Mouse (Mus musculus): ENCODE measurements at regions not wholly inside any gene's neighbourhood (a gene's known extent, or its start where the extent isn't known, plus 50 kb on each side); places are given as distances from the start of the nearest gene placed in this dataset.
"Not testable (repeated sequence)": the region's sequence is repeated elsewhere in the genome, so short reads cannot be mapped to it uniquely, and the experiment has no call there.

DNA sequence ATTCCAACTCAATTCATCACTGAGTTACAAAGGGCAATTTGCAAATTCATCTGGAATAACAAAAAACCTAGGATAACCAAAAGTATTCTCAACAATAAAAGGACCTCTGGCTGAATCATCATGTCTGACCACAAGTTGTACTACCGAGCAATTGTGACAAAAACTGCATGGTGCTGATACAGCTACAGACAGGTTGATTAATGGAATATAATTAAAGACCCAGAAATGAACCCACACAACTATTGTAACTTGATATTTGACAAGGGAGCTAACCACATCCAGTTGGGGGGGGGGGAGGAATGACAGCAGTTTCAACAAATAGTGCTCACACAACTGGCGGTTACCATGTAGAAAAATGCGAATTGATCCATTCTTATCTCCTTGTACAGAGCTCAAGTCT, 864.7 kb upstream of the Gm8797 start:
- Histone ChIP-seq H3K9ac (ENCODE audit: low read length) (no peak overlapping the region), H3K36me3 (ENCODE audit: control insufficient read depth, insufficient read depth, low read length) (no peaks in the 10 kb centered on the region), H3K27ac (ENCODE audit: low read depth) (no peak overlapping the region), H3K27me3 (replicated peaks; ENCODE audit: control insufficient read depth, insufficient read depth, low read length) (no peaks in the 10 kb centered on the region), H3K4me3 (ENCODE audit: low read depth, low read length) (no peak overlapping the region), H3K4me1 (replicated peaks; ENCODE audit: control insufficient read depth, insufficient read depth, low read length) (no peaks in the 10 kb centered on the region), H3K4me2 (ENCODE audit: low read length) (no peak overlapping the region), H3K9me3 (ENCODE audit: control insufficient read depth, low read length) (no peaks in the 10 kb centered on the region)
- ATAC-seq (replicated peaks; ENCODE audit: low FRiP score, low TSS enrichment, low read depth) (no peak), DNase-seq (ENCODE audit: low spot score) (no peak)
- 95% methylated on average over 3 of the region's 3 CpGs for WGBS

DNA sequence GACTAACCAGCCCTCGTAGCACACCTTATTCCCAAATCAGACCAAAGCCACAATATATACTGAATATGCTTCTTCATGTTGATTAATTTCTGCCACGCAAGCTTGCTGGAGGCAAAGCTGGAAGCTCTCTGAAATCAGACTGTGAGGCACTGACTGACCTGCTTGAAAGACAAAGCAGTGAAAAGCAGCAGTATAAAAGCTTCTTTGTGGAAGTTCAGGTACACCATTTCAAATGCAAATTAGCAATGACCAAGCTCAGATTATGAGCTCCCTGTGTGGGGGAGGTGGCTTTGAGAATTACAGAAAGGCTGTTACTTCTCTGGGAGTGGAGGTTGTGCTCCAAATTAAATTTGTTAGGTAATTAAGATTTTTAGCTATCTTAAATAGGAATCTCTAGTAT, 857.5 kb upstream of the Gm8797 start:
- Histone ChIP-seq H3K9me3 (ENCODE audit: control insufficient read depth, low read length) (no peaks in the 10 kb centered on the region), H3K4me2 (ENCODE audit: low read length) (no peak overlapping the region), H3K27me3 (replicated peaks; ENCODE audit: control insufficient read depth, insufficient read depth, low read length) (no peaks in the 10 kb centered on the region), H3K27ac (ENCODE audit: low read depth) (no peak overlapping the region), H3K4me3 (ENCODE audit: low read depth, low read length) (no peak overlapping the region), H3K36me3 (ENCODE audit: control insufficient read depth, insufficient read depth, low read length) (no peaks in the 10 kb centered on the region), H3K9ac (ENCODE audit: low read length) (no peak overlapping the region), H3K4me1 (replicated peaks; ENCODE audit: control insufficient read depth, insufficient read depth, low read length) (no peaks in the 10 kb centered on the region)
- 89% methylated on average over 2 of the region's 2 CpGs for WGBS
- DNase-seq (ENCODE audit: low spot score) = no peak
- ATAC-seq (replicated peaks; ENCODE audit: low FRiP score, low TSS enrichment, low read depth) = no peak

DNA sequence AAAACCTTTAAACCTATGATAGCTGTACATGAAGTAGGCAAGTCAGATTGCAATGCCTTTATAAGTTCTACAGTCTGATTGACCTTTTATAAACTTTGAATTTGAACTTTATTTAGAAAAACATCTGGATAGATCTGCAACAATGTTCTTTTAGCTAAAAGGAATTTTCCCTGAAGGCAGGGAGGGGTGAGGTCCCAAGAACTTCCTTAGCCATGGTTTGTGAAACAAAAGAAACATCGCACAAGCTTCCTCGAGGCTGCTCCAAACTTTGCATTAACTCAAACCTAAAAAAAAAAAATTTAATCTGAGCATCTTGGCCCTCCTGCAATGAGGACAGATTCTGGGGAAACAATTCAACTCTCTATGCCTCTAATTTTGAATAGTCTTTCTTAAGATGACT, 854.8 kb upstream of the Gm8797 start:
- Histone ChIP-seq H3K4me2 (ENCODE audit: low read length) (no peak overlapping the region), H3K36me3 (ENCODE audit: control insufficient read depth, insufficient read depth, low read length) (no peaks in the 10 kb centered on the region), H3K27me3 (replicated peaks; ENCODE audit: control insufficient read depth, insufficient read depth, low read length) (no peaks in the 10 kb centered on the region), H3K27ac (ENCODE audit: low read depth) (no peak overlapping the region), H3K4me1 (replicated peaks; ENCODE audit: control insufficient read depth, insufficient read depth, low read length) (no peaks in the 10 kb centered on the region), H3K4me3 (ENCODE audit: low read depth, low read length) (no peak overlapping the region), H3K9ac (ENCODE audit: low read length) (no peak overlapping the region), H3K9me3 (ENCODE audit: control insufficient read depth, low read length) (no peaks in the 10 kb centered on the region)
- 71% methylated on average over 2 of the region's 2 CpGs for WGBS
- ATAC-seq (replicated peaks; ENCODE audit: low FRiP score, low TSS enrichment, low read depth) (no peak), DNase-seq (ENCODE audit: low spot score) (no peak)

DNA sequence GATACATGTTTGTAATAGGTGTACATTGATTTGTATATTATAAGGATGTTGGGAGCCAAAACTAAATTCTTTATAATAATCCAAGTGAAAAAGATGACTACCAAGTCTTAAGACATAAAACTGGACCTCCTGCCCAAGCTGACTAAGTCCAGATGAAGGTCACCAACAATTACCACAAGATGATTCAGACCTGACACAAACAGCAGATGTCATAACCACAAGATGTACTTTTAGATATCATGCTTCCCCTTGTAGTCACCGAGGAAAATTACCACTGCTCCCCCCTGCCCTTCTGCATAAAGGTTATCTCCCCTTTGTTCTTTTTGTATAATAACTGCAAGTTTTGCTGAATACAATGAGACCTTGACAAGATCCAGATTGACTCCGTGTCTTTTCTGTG, 843.0 kb upstream of the Gm8797 start:
- DNase-seq (ENCODE audit: low spot score); H3K9ac ChIP-seq (ENCODE audit: low read length); H3K4me3 ChIP-seq (ENCODE audit: low read depth, low read length); H3K9me3 ChIP-seq (ENCODE audit: control insufficient read depth, low read length); H3K4me2 ChIP-seq (ENCODE audit: low read length); ATAC-seq (replicated peaks; ENCODE audit: low FRiP score, low TSS enrichment, low read depth); H3K4me1 ChIP-seq (replicated peaks; ENCODE audit: control insufficient read depth, insufficient read depth, low read length); H3K36me3 ChIP-seq (ENCODE audit: control insufficient read depth, insufficient read depth, low read length); H3K27ac ChIP-seq (ENCODE audit: low read depth); H3K27me3 ChIP-seq (replicated peaks; ENCODE audit: control insufficient read depth, insufficient read depth, low read length): not testable (repeated sequence)
- WGBS = 78% methylated on average over 2 of the region's 2 CpGs

DNA sequence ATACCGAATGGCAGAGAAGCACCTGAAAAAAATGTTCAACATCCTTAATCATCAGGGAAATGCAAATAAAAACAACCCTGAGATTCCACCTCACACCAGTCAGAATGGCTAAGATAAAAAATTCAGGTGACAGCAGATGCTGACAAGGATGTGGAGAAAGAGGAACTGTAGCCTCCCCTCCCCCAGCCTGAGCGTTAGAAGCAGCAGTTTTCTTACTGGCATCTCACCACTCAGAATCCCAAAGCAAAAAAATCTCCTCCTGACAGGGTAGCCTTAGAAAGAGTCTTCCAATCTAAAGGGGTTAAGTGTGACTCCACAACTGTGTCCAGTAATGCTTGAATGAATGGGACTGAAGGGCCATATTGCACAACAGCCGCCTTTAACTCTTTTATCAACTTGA, 819.9 kb upstream of the Gm8797 start:
- not testable (repeated sequence) for H3K27me3 ChIP-seq (replicated peaks; ENCODE audit: control insufficient read depth, insufficient read depth, low read length); DNase-seq (ENCODE audit: low spot score); H3K9ac ChIP-seq (ENCODE audit: low read length); H3K4me3 ChIP-seq (ENCODE audit: low read depth, low read length); H3K4me2 ChIP-seq (ENCODE audit: low read length); H3K4me1 ChIP-seq (replicated peaks; ENCODE audit: control insufficient read depth, insufficient read depth, low read length); ATAC-seq (replicated peaks; ENCODE audit: low FRiP score, low TSS enrichment, low read depth); H3K36me3 ChIP-seq (ENCODE audit: control insufficient read depth, insufficient read depth, low read length); H3K9me3 ChIP-seq (ENCODE audit: control insufficient read depth, low read length); H3K27ac ChIP-seq (ENCODE audit: low read depth)
- WGBS = 90% methylated on average over 3 of the region's 3 CpGs

DNA sequence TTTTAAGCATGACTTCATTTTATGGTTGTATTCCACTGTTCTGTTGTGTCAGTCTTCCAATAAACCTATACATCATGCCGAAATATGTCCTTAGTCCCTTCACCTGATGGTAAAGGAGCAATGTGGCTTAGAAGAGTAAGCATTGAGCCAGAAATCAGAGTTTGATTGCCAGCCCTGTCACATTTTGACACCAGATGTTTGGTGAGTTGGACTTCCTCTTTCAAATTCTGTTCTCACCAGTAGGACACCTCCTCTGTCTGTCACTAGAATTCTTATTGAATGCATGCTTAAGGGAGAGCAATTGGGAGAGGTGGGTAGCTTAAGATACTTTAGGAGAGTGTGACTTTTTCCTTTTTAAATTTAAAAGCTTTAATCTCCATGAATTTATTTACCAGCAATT, 779.1 kb upstream of the Gm8797 start:
- Histone ChIP-seq H3K27me3 (replicated peaks; ENCODE audit: control insufficient read depth, insufficient read depth, low read length) (no peaks in the 10 kb centered on the region), H3K4me2 (ENCODE audit: low read length) (no peak overlapping the region), H3K9me3 (ENCODE audit: control insufficient read depth, low read length) (no peaks in the 10 kb centered on the region), H3K4me3 (ENCODE audit: low read depth, low read length) (no peak overlapping the region), H3K9ac (ENCODE audit: low read length) (no peak overlapping the region), H3K4me1 (replicated peaks; ENCODE audit: control insufficient read depth, insufficient read depth, low read length) (no peaks in the 10 kb centered on the region), H3K36me3 (ENCODE audit: control insufficient read depth, insufficient read depth, low read length) (no peaks in the 10 kb centered on the region), H3K27ac (ENCODE audit: low read depth) (no peak overlapping the region)
- ATAC-seq (replicated peaks; ENCODE audit: low FRiP score, low TSS enrichment, low read depth) = no peak
- WGBS = 92% methylated on average over 1 of the region's 1 CpGs
- DNase-seq (ENCODE audit: low spot score) = no peak

DNA sequence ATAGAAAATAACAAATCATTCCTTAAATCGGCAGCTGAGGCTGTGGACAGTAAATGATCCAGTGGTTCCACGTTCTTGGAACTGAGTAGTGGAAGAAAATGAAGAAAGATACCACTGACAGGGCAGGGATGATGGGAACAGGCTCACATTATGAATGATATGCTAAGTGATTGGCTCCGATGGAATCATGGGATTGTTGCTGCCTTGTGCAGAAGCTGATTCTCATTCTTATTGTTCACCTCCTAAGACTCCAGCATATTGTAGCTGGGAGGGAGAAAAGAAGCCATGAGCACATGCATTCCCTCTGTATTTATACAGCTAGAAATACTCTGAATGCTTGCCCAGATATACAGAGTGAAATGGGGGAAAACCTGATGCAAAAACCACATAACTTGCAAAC, 777.3 kb upstream of the Gm8797 start:
- H3K27me3 ChIP-seq (replicated peaks; ENCODE audit: control insufficient read depth, insufficient read depth, low read length) = no peaks in the 10 kb centered on the region
- H3K36me3 ChIP-seq (ENCODE audit: control insufficient read depth, insufficient read depth, low read length) = no peaks in the 10 kb centered on the region
- H3K4me2 ChIP-seq (ENCODE audit: low read length) = no peak overlapping the region
- no peak overlapping the region for H3K27ac ChIP-seq (ENCODE audit: low read depth)
- DNase-seq (ENCODE audit: low spot score) (no peak), ATAC-seq (replicated peaks; ENCODE audit: low FRiP score, low TSS enrichment, low read depth) (no peak)
- no peaks in the 10 kb centered on the region for H3K9me3 ChIP-seq (ENCODE audit: control insufficient read depth, low read length)
- no peak overlapping the region for H3K9ac ChIP-seq (ENCODE audit: low read length)
- no peaks in the 10 kb centered on the region for H3K4me1 ChIP-seq (replicated peaks; ENCODE audit: control insufficient read depth, insufficient read depth, low read length)
- WGBS = 82% methylated on average over 3 of the region's 3 CpGs
- no peak overlapping the region for H3K4me3 ChIP-seq (ENCODE audit: low read depth, low read length)

DNA sequence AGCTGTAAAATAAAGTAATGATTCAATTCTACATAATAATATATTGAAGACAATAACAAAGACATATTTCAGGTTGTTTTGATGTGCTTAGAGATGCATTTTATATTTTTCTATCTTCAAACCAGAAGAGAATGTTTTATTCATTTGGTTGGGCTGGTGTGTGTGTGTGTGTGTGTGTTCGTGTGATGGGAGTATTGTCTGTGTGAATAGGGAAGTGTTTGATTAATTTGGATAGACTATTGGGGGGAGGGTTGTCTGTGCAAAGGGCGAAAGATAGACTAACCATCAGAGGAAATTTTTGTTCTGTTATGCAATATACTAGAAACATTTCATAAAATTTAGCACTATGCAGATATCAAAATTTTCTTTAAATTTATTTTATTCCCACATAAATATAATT, 776.8 kb upstream of the Gm8797 start:
- Histone ChIP-seq H3K9ac (ENCODE audit: low read length) (no peak overlapping the region), H3K9me3 (ENCODE audit: control insufficient read depth, low read length) (no peaks in the 10 kb centered on the region), H3K27me3 (replicated peaks; ENCODE audit: control insufficient read depth, insufficient read depth, low read length) (no peaks in the 10 kb centered on the region), H3K36me3 (ENCODE audit: control insufficient read depth, insufficient read depth, low read length) (no peaks in the 10 kb centered on the region), H3K4me3 (ENCODE audit: low read depth, low read length) (no peak overlapping the region), H3K27ac (ENCODE audit: low read depth) (no peak overlapping the region), H3K4me2 (ENCODE audit: low read length) (no peak overlapping the region), H3K4me1 (replicated peaks; ENCODE audit: control insufficient read depth, insufficient read depth, low read length) (no peaks in the 10 kb centered on the region)
- WGBS = 82% methylated on average over 2 of the region's 2 CpGs
- no peak for DNase-seq (ENCODE audit: low spot score)
- ATAC-seq (replicated peaks; ENCODE audit: low FRiP score, low TSS enrichment, low read depth) = no peak

DNA sequence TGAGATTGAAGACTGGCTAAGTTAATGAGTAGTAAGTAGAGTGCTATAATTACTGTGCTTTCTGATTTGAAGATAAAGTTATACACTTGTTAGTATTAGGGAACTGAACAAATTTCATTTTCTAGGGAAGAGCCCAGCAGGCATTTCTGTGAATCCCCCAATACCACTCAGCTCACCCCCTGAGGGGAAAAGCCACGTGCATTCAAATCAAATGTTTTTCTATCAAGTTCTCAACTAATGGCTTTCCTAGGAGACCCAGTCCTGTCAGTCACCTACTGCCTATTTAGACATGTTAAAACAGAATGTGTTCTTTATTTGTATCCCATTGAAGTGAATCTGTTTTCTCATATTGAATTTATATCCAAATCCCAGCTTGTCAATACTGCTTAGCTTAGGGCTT, 775.9 kb upstream of the Gm8797 start:
- Histone ChIP-seq H3K9ac (ENCODE audit: low read length) (no peak overlapping the region), H3K4me2 (ENCODE audit: low read length) (no peak overlapping the region), H3K36me3 (ENCODE audit: control insufficient read depth, insufficient read depth, low read length) (no peaks in the 10 kb centered on the region), H3K9me3 (ENCODE audit: control insufficient read depth, low read length) (no peaks in the 10 kb centered on the region), H3K27me3 (replicated peaks; ENCODE audit: control insufficient read depth, insufficient read depth, low read length) (no peaks in the 10 kb centered on the region), H3K27ac (ENCODE audit: low read depth) (no peak overlapping the region), H3K4me3 (ENCODE audit: low read depth, low read length) (no peak overlapping the region), H3K4me1 (replicated peaks; ENCODE audit: control insufficient read depth, insufficient read depth, low read length) (no peaks in the 10 kb centered on the region)
- WGBS = 46% methylated on average over 1 of the region's 1 CpGs
- no peak for ATAC-seq (replicated peaks; ENCODE audit: low FRiP score, low TSS enrichment, low read depth)
- no peak for DNase-seq (ENCODE audit: low spot score)

Measured in intestine, embryonic 14.5 days (tissue).